Mouse (Mus musculus) lung, adult 2 months (tissue): Measurements from ENCODE around the gene Tnik. TPM values are rescaled to one million over a fixed set of nuclear protein-coding genes. Genes with fewer than 3 reads are reported as not detected.
A peak's percentile ranks its signal among the peaks of the same experiment; 100 is the strongest.

Source experiments
- DNase-seq: peaks from one replicate; pipeline ENCODE4 v3.0.0; 2022
- H3K4me1 ChIP-seq: fragments of 200-500 bp; 2 replicates; pipeline ENCODE4 v1.6.1; 2011; ENCODE audit warnings: low read length; ENCODE audit not compliant: control insufficient read depth, insufficient read depth
- H3K4me3 ChIP-seq: fragments of 200-500 bp; replicated peaks from 2 replicates; pipeline ENCODE3; 2011; ENCODE audit warnings: low read depth, mild to moderate bottlenecking, control low read depth, low read length; ENCODE audit errors: extremely low read depth
- CTCF ChIP-seq: fragments of 200-500 bp; IDR thresholded peaks from 2 replicates; pipeline ENCODE4 v1.5.1; 2011; ENCODE audit warnings: mild to moderate bottlenecking, low read length, control low read depth; ENCODE audit not compliant: insufficient read depth
- POLR2A ChIP-seq: fragments of 200-500 bp; IDR thresholded peaks from 2 replicates; pipeline ENCODE4 v1.6.1; 2011; ENCODE audit warnings: low read depth, mild to moderate bottlenecking, control low read depth, low read length, borderline replicate concordance; ENCODE audit errors: extremely low read depth
- WGBS: fragments of 180-500 bp; shearing (Covaris S2); methylation state at CpG from one replicate; pipeline ENCODE4 v1.1.7; 2018; 5-methylcytosine and 5-hydroxymethylcytosine counted together
- polyA plus RNA-seq: library from polyadenylated mRNA; depleted of rRNA; stranded (reverse); fragments of >200 nt; gene quantifications from 2 replicates; pipeline ENCODE4 v1.2.3, GENCODE M21; 2012

The Tnik gene
- polyA plus RNA-seq, 1 experiment, result 11.8 TPM

DNA sequence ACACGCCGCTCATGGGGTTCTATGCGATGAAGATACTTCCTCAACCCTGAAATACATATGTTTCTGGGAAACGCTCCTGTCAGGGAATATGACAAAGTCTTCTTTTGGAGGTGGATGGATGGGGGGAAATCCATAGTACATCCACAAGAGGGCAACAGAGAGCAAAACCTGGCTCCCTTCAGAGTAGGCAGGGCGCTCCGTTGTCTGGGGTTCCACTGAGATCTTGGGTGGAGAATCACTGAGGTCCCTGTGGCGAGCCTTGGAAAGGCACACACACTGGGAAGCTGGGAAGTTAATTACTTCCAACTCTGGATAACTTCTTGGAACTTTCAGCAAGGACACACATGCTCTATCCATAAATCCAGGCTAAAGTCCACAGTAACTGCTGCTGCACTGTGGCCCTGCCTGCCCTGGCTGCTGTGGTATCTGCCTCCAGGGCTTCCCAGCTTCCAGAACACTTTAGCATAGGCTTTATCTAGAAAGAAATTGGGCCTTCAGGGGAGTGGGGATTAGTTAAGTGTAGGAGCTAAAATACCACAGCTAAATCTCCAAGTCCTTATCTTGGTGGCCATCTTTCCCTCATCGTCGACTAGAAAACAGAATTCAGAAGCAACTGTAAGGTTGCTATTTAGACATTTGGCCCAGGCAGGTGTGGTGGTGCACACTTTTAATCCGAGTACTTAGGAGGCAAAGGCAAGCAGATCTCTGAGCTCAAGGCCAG lies 299.8 kb downstream of the Tnik start:
- DNase-seq, result no peak
- Histone ChIP-seq H3K4me3 (no peak overlapping the region), H3K4me1 (peaks cover 1% of the 10 kb centered on the region; the same call in 1 of the 2 replicates)
- TF ChIP-seq POLR2A (no peak), CTCF (peak; percentile 56)
- WGBS, result 69% methylated on average over 10 of the region's 10 CpGs

DNA sequence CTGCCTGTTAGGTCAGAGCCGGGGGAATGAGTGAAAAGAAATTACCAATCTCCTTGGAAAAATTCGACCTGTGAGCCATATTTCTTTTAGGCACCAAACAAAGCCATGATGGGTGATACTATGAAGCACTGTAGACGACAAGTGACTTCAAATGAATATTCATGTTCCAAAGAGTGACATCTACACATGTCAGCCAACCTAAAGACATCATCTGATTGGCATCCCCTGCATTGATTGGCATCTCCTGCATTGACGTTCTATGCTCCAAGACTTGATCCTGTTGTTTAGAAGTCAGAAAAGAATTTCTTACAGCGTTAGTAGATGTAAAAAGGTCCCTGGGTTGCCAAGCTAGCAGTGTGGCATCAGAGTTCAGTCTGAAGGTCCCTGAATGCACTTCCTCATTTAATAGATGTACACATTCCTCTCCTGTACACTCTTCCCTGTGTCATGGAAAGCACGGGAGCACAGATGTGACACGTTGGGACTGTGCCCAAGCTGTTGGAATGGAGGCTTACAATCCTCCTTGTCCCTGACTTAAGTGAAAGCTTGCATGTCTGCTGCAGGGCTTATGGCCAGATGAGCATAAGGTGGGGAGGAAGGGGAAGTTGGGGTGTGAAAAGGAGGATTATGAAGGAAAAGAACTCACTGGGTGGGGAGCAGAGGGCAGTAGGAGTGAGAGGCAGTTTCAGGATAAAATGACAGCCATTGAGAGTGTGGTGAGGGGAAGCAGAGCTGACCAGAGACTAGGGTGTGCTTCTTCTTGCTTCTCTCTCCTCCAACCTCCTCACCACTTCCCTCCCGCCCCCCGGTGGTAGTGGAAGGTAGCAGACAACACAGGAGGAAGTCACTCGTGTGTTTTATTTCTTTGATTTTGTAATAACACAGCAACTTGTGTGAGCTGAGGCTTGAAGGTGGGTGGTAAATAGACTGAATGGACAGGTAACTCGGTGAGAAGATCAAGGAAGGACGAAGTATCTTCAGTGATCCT lies 301.6 kb downstream of the Tnik start:
- no peaks in the 10 kb centered on the region for H3K4me1 ChIP-seq
- no peak overlapping the region for H3K4me3 ChIP-seq
- TF ChIP-seq POLR2A, result no peak
- no peak for TF ChIP-seq CTCF
- 75% methylated on average over 12 of the region's 12 CpGs for WGBS
- no peak for DNase-seq

DNA sequence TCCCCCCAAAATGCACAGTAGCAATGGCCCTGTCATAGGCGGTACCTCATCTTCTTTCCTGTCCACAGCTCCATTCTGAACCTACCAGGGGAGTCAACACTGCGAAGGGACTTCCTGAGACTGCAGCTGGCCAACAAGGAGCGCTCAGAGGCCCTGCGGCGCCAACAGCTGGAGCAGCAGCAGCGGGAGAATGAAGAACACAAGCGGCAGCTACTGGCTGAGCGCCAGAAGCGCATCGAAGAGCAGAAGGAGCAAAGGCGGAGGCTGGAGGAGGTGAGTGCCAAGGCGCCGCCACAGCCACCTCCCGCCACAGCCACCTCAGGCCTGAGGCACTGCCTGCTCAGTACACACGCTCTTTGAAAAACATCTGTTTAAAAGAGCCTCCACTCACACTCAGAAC lies 314.3 kb downstream of the Tnik start:
- H3K4me3 ChIP-seq, result no peak overlapping the region
- WGBS, result 32% methylated on average over 15 of the region's 15 CpGs
- no peak for TF ChIP-seq POLR2A
- TF ChIP-seq CTCF, result no peak
- H3K4me1 ChIP-seq, result no peaks in the 10 kb centered on the region
- no peak for DNase-seq

DNA sequence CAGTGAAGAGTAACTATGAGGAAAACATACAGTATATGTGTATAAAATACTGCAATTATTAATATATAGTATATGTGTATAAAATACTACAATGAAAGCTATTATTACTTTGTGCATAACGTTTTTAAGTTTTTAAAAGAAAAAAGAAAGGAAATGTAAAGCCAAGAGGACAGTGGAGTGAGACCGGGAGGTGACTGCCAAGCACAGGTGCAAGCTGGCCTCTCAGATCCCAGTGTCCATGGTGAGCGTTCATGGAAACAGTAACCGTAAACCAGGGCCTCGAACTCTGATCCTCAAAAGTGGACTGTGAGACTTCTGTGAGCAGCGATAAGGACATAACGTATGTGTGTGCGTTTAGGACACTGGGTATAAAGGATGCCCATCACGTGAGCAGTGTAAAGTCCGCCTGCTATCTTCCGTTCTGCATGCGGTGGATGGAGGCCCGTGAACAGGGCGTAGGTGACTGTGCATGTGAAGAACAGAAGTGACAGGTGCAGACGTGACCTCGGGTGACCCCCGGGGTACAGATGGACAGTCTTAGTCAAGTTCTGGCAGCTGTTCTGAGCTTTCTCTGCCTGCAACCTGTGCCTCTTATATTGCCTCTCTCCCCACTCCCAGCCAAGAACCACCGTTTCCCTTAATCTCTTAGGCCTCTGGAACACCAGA lies 316.1 kb downstream of the Tnik start:
- WGBS, result 93% methylated on average over 18 of the region's 18 CpGs
- no peaks in the 10 kb centered on the region for H3K4me1 ChIP-seq
- TF ChIP-seq CTCF, result no peak
- TF ChIP-seq POLR2A, result no peak
- DNase-seq, result no peak
- no peak overlapping the region for H3K4me3 ChIP-seq

DNA sequence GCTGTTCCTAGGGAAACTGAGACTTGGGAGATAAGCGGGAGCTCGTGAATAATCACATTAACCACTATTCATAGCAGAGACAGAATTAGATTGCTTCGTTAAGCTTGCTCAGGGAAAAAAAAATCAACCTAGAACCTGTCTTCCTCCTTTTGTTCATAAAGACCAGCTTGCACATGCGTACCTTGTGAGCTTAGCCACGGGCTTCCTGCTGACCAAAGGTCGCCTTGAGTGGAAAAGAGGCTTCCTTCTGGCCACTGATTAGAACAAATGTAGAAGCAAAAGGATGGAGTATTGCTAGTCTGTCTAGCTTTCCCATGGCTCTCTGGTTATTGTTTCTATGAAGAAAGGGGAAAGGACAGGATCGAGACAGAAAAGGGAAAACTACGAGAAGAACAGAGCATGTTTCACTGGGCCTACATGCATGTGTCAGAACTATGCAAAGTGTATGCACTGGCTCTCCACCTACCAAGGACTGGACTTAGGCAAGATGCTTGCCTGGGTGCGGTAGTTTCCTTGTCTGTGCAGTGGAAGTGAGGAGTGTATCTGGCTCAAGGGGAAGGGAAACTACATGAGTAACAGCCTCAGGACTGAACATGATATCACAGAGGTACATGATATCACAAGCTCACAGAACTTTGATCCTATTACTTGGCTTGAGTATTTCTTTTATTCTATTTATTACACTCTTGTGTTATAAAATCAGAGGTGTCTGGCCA lies 322.9 kb downstream of the Tnik start:
- 64% methylated on average over 9 of the region's 9 CpGs for WGBS
- DNase-seq, result no peak
- Histone ChIP-seq H3K4me1 (no peaks in the 10 kb centered on the region), H3K4me3 (no peak overlapping the region)
- TF ChIP-seq POLR2A (no peak), CTCF (no peak)

DNA sequence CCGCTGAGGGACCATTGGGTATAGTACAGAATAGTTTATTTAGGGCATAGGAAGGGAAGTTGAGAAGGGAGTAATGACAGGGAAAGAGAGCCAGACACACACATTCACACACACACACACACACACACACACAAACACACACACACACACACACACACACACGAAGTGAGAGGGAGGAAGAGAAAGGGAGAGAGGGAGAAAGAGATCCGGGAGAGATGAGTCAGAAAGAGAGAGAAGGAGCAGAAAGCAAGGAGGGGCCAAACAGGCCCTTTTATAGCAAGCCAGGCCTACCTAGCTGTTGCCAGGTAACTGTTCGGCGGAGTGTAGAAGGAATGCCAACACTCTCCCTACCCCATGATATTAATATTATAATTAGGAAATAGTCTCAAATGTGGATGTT lies 324.8 kb downstream of the Tnik start:
- Histone ChIP-seq H3K4me3 (no peak overlapping the region), H3K4me1 (no peaks in the 10 kb centered on the region)
- no peak for DNase-seq
- WGBS, result 76% methylated on average over 5 of the region's 5 CpGs
- TF ChIP-seq CTCF (no peak), POLR2A (no peak)

DNA sequence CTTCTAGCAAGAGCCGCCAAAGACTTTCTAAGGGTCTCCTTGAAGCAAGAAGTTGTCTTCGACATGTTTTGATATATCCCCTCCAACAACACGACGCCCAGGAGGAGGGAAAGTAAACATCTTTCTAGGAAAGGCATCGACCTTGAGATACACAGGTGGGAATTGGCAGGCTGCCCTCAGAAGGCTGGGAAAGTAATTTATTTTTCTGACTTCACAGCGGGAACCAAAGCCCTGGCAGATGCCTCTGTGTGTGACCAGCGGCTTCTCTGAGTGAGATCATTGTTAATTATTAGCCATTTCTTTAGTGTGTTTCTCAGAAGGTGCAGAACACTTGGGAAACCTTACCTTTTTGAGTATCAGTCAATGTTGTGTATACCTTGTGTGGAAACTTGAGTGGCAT lies 328.3 kb downstream of the Tnik start:
- Histone ChIP-seq H3K4me1 (no peaks in the 10 kb centered on the region), H3K4me3 (no peak overlapping the region)
- DNase-seq, result no peak
- 37% methylated on average over 7 of the region's 7 CpGs for WGBS
- TF ChIP-seq CTCF (no peak), POLR2A (no peak)

DNA sequence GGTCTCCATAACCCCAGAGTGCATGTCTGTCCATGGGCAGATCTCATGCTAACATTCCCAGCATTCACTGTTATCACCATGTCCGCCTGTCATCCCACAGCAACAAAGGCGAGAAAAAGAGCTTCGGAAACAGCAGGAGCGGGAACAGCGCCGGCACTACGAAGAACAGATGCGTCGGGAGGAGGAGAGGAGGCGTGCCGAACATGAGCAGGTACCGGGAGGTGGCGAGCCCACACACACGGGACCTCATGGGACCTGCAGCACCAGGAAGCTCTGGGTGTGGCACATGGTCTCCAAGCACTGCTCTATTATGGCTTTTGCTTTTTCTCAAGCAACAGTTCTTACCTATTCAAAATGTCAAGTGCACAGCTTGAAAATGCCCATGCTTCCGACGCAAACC lies 330.9 kb downstream of the Tnik start:
- no peaks in the 10 kb centered on the region for H3K4me1 ChIP-seq
- TF ChIP-seq CTCF, result no peak
- no peak for TF ChIP-seq POLR2A
- WGBS, result 95% methylated on average over 16 of the region's 16 CpGs
- no peak overlapping the region for H3K4me3 ChIP-seq
- DNase-seq, result no peak

DNA sequence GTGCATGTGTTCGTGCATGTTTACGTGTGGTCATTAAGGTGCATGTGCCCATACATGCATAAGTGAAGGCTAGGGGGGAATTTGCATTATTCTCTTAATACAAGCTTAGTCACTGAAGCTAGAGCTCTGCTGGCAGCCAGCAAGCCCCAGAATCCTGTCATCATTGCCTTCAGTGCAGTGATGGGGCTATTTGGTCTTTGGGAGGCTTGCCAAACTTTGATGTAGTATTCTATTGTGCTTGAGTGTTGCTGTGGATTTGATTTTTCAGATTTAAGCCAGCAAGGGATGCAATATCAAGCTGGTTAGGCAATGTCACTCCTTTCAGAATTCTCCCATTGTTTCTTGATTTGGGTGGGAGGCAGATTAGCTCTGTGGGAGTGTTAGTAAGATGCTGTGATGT lies 336.5 kb downstream of the Tnik start:
- DNase-seq, result no peak
- 96% methylated on average over 2 of the region's 2 CpGs for WGBS
- Histone ChIP-seq H3K4me1 (no peaks in the 10 kb centered on the region), H3K4me3 (no peak overlapping the region)
- TF ChIP-seq POLR2A (no peak), CTCF (no peak)
